Mouse (Mus musculus) liver, embryonic 13.5 days (tissue): ENCODE results near the gene Ipo9. TPM values are rescaled to one million over a fixed set of nuclear protein-coding genes. Genes with fewer than 3 reads are reported as not detected.
"Not testable (repeated sequence)": the region's sequence is repeated elsewhere in the genome, so short reads cannot be mapped to it uniquely, and the experiment has no call there.

Experiments used
- ATAC-seq: fragments of 200-750 bp; cut with Nextera tagmentation; 2 replicates; pipeline ENCODE4 v1.8.0; 2017; ENCODE audit warnings: low read depth, mild to moderate bottlenecking, moderate number of reproducible peaks, moderate library complexity
- DNase-seq: peaks from one replicate; pipeline ENCODE4 v3.0.0; 2022
- H3K27ac ChIP-seq: fragments of 300-500 bp; sonication (generic); 2 replicates; pipeline ENCODE4 v1.5.1; 2015; ENCODE audit warnings: moderate library complexity, mild to moderate bottlenecking, inconsistent platforms
- H3K27me3 ChIP-seq: fragments of 300-500 bp; sonication (generic); 2 replicates; pipeline ENCODE4 v1.6.1; 2015; ENCODE audit warnings: mild to moderate bottlenecking, inconsistent platforms
- H3K36me3 ChIP-seq: fragments of 300-500 bp; sonication (generic); 2 replicates; pipeline ENCODE4 v1.6.1; 2015; ENCODE audit warnings: mild to moderate bottlenecking, inconsistent platforms
- H3K4me1 ChIP-seq: fragments of 300-500 bp; sonication (generic); replicated peaks from 2 replicates; pipeline ENCODE4 v1.6.1; 2015; ENCODE audit warnings: inconsistent platforms
- H3K4me2 ChIP-seq: fragments of 300-500 bp; sonication (generic); 2 replicates; pipeline ENCODE4 v1.6.1; 2015; ENCODE audit warnings: inconsistent platforms, mild to moderate bottlenecking, moderate library complexity
- H3K4me3 ChIP-seq: fragments of 300-500 bp; sonication (generic); replicated peaks from 2 replicates; pipeline ENCODE4 v1.5.1; 2015; ENCODE audit warnings: mild to moderate bottlenecking, inconsistent platforms
- H3K9ac ChIP-seq: fragments of 300-500 bp; sonication (generic); 2 replicates; pipeline ENCODE4 v1.6.1; 2015; ENCODE audit warnings: mild to moderate bottlenecking, inconsistent platforms
- H3K9me3 ChIP-seq: fragments of 300-500 bp; sonication (generic); replicated peaks from 2 replicates; pipeline ENCODE4 v1.6.1; 2016; ENCODE audit warnings: inconsistent platforms
- WGBS: fragments of 180-500 bp; shearing (Covaris S2); methylation state at CpG from one replicate; pipeline ENCODE4 v1.1.7; 2015; ENCODE audit not compliant: insufficient replicate concordance; 5-methylcytosine and 5-hydroxymethylcytosine counted together
- polyA plus RNA-seq: library from polyadenylated mRNA; unstranded; fragments of >200 nt; fragmentation: Nextera tagmentation; extraction: Ambion mirVana; gene quantifications from 2 replicates; pipeline ENCODE4 v1.2.1, GENCODE M21; 2015

Ipo9 gene
- polyA plus RNA-seq, 1 experiment from 2014 or later = 30.9 TPM

- Histone ChIP-seq H3K36me3 (peaks cover 62% of the 10 kb centered on the region), H3K9ac (no peak overlapping the region), H3K27me3 (no peaks in the 10 kb centered on the region), H3K27ac (no peak overlapping the region), H3K4me2 (no peak overlapping the region), H3K4me1 (no peaks in the 10 kb centered on the region), H3K9me3 (no peaks in the 10 kb centered on the region), H3K4me3 (no peak overlapping the region)
- DNase-seq (no peak), ATAC-seq (no peak)
- WGBS = 89% methylated on average over 5 of the region's 5 CpGs
Measured at GRCm38 (mm10) chr1:135384171-135384570, 46.1 kb downstream of the Ipo9 start.

GRCm38 (mm10) chr1:135381560-135381959, 48.7 kb downstream of the Ipo9 start:
- not testable (repeated sequence) for H3K4me3 ChIP-seq, H3K9ac ChIP-seq, H3K27me3 ChIP-seq, H3K4me2 ChIP-seq, ATAC-seq, DNase-seq, H3K27ac ChIP-seq, H3K4me1 ChIP-seq, H3K9me3 ChIP-seq
- H3K36me3 ChIP-seq = peaks cover 36% of the 10 kb centered on the region
- 51% methylated on average over 6 of the region's 6 CpGs for WGBS

DNA sequence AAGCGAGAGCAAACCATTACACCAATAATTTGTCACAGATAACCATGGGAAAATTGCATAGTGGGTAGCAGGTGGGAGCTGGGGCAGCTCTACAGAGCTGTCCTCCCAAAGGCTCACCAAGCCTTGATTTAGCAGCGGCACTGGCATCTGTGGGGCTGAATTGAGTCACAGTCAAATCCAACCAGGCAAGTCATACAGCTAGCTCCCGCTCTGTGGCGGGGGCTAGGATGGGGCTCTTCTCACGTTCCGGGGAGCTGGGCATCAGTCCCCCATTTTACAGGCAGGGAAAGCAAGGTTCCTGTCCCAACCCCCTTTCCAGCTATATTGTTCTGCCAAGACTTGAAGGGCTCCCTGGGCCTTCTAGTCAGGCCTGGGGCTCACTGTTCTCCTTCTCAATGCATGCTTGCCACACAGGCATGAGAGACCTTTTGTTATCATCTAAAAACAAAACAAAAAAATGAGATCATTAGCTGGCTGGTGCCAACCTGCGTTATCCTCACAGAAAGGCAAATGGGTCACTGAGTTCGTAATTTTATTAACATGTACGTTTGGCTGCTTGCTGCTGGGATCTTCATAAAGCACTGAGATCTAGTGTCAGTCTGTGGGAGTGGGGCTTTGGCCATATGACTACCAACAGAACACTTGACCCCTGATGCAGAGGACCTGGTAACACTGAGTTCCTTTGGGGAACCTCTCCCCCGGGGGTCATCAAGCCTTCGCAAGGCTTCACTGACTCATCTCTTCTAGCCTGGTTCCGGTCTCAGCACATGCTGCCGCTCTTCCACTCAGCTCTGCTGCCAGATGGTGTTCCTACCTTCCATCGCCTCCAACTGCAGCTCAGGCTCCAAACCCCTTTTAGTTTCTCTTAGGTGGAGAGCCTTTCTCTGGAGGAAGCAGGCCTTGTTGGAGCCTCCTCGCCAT, 50.0 kb downstream of the Ipo9 start:
- WGBS = 73% methylated on average over 15 of the region's 15 CpGs
- H3K4me3 ChIP-seq = no peak overlapping the region
- no peak overlapping the region for H3K27ac ChIP-seq
- ATAC-seq (no peak), DNase-seq (no peak)
- H3K36me3 ChIP-seq = peaks cover 23% of the 10 kb centered on the region
- no peak overlapping the region for H3K4me2 ChIP-seq
- no peaks in the 10 kb centered on the region for H3K4me1 ChIP-seq
- H3K9me3 ChIP-seq = no peaks in the 10 kb centered on the region
- H3K27me3 ChIP-seq = peaks cover 16% of the 10 kb centered on the region
- H3K9ac ChIP-seq = no peak overlapping the region

DNA sequence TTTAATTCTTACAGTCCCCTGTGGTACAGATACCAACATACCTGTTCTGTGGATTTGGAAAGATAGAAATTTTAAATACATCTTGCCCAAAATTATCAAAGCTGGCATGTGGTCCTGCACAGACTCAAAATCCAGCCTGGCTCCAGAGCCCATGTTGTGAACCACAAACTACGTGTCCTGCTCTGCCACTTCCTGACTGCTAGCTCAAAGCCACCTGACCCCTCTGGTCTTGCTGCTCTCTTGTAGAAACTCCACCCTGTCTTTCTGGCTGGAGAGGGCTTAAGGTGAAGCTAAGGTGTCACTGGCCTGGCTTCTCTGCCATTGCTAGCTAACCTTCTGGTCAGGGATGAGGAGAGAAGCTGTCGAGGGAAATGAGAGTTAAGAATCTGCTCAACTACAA, 51.3 kb downstream of the Ipo9 start:
- no peak for DNase-seq
- H3K36me3 ChIP-seq = peaks cover 12% of the 10 kb centered on the region
- H3K27ac ChIP-seq = no peak overlapping the region
- peaks cover 28% of the 10 kb centered on the region for H3K27me3 ChIP-seq
- 34% methylated on average over 2 of the region's 2 CpGs for WGBS
- no peak overlapping the region for H3K4me3 ChIP-seq
- ATAC-seq = no peak
- H3K4me1 ChIP-seq = peaks cover 13% of the 10 kb centered on the region
- no peak overlapping the region for H3K9ac ChIP-seq
- no peaks in the 10 kb centered on the region for H3K9me3 ChIP-seq
- H3K4me2 ChIP-seq = no peak overlapping the region

GRCm38 (mm10) chr1:135378576-135378975, 51.7 kb downstream of the Ipo9 start:
- peaks cover 13% of the 10 kb centered on the region for H3K4me1 ChIP-seq
- no peak overlapping the region for H3K9ac ChIP-seq
- no peak overlapping the region for H3K27ac ChIP-seq
- DNase-seq (no peak), ATAC-seq (no peak)
- H3K4me3 ChIP-seq = no peak overlapping the region
- 55% methylated on average over 9 of the region's 9 CpGs for WGBS
- H3K4me2 ChIP-seq = no peak overlapping the region
- H3K36me3 ChIP-seq = peaks cover 7% of the 10 kb centered on the region
- peaks cover 32% of the 10 kb centered on the region for H3K27me3 ChIP-seq
- H3K9me3 ChIP-seq = no peaks in the 10 kb centered on the region

DNA sequence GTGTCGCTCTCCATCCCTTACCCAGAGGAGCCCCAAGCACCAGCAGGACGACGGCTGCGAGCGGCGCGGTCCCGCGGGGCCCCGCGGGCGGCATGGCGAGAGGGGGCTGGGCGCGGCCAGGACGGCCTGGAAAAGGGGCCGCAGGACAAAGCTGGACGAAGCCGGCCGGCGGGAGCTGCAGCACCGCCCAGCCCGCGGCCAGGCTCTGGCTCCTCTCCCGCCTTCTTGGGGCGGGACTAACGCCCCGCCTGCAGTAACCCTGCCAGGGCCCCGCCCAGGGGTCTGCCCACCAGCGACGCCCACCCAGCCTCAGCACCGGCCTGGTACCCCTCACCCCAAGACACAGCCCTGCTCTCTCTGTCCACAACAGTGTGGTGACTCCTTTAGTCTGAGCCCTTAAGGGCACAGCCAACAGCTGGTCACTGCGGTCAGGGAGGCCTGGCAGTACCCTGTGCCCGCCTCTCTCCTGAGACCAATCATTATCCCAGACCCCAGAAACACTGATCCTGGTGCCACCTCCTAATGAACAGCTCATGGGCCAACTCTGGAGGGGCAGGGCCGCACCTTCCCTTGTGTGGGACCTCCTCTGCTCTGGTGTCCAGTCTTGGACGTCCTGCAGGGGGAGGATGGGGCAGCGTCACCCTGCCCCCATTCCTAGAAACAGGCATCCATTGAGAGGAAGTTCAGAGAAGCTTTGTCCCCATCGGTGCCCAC, 55.3 kb downstream of the Ipo9 start, which contains the start of gene Shisa4:
Shisa4 (minus strand) TSS at position 370 of the 714 bp plus-strand sequence.
- peak; percentile 63 for ATAC-seq
- 6% methylated on average over 33 of the region's 38 CpGs for WGBS
- peak within 1 kb of the TSS; percentile 54 for H3K9ac ChIP-seq

DNA sequence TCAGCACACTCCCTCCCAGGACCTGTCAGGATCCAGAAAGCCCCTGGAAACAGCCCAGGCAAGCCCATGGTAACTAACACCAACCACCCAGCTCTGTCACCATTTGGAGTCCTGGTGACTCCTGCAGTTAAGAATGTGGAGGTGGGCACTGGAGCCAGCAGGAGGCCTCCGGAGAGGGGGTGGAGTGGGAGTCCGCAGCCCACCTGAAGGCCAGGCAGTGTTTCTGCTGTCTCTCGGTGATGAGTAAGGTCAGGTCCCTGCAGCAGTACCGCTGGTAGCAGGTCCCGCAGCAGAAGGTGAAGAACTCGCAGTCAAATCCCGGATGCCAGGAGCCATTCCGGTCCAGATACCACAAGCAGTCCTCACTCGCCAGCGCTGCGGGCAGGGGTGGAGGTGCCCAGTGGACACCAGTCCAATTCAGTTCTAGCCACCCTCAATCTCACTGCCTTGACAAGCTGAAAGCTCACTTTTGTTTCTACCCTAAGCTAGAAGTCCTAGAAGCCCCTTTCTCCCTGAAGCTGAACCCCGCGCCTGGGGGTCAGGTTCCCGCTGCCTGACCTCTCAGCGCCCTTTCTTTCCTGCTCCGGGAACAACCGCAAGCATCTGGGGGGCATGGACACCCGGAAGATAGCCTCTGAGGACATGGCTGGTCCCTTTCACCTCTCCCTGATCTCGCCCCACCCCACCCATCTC, 56.0 kb downstream of the Ipo9 start:
- peaks cover 13% of the 10 kb centered on the region for H3K4me1 ChIP-seq
- no peak for DNase-seq

More for the DNA sequence above, 55.3 kb downstream of the Ipo9 start, which contains the start of gene Shisa4:
- peak; percentile 4 for DNase-seq
- peaks cover 40% of the 10 kb centered on the region for H3K27me3 ChIP-seq
- no peaks in the 10 kb centered on the region for H3K9me3 ChIP-seq
- H3K4me3 ChIP-seq = peak within 1 kb of the TSS; percentile 55
- no peak within 1 kb of the TSS for H3K27ac ChIP-seq
- H3K4me2 ChIP-seq = peak within 1 kb of the TSS; percentile 74
- no peaks in the 10 kb centered on the region for H3K36me3 ChIP-seq
- H3K4me1 ChIP-seq = peaks cover 13% of the 10 kb centered on the region

GRCm38 (mm10) chr1:135373171-135373677, 57.1 kb downstream of the Ipo9 start:
- no peak overlapping the region for H3K4me3 ChIP-seq
- H3K9me3 ChIP-seq = no peaks in the 10 kb centered on the region
- no peak overlapping the region for H3K27ac ChIP-seq
- H3K36me3 ChIP-seq = no peaks in the 10 kb centered on the region
- no peak overlapping the region for H3K9ac ChIP-seq
- peaks cover 20% of the 10 kb centered on the region for H3K4me1 ChIP-seq
- no peak for DNase-seq
- 53% methylated on average over 4 of the region's 4 CpGs for WGBS
- peaks cover 53% of the 10 kb centered on the region for H3K27me3 ChIP-seq
- ATAC-seq = no peak
- H3K4me2 ChIP-seq = no peak overlapping the region

More for the DNA sequence above, 56.0 kb downstream of the Ipo9 start:
- peaks cover 45% of the 10 kb centered on the region for H3K27me3 ChIP-seq
- H3K9me3 ChIP-seq = no peaks in the 10 kb centered on the region
- H3K9ac ChIP-seq = peak overlapping the region; percentile 54
- 6% methylated on average over 19 of the region's 19 CpGs for whole genome bisulfite sequencing
- H3K4me2 ChIP-seq = peak overlapping the region; percentile 74
- peak overlapping the region; percentile 55 for H3K4me3 ChIP-seq
- ATAC-seq = no peak
- H3K27ac ChIP-seq = no peak overlapping the region
- no peaks in the 10 kb centered on the region for H3K36me3 ChIP-seq

GRCm38 (mm10) chr1:135369415-135369814, 60.9 kb downstream of the Ipo9 start:
- 56% methylated on average over 5 of the region's 5 CpGs for WGBS
- Histone ChIP-seq H3K36me3 (no peaks in the 10 kb centered on the region), H3K4me3 (no peak overlapping the region), H3K27ac (no peak overlapping the region), H3K9me3 (no peaks in the 10 kb centered on the region), H3K4me1 (peaks cover 11% of the 10 kb centered on the region), H3K9ac (no peak overlapping the region), H3K4me2 (no peak overlapping the region), H3K27me3 (peaks cover 36% of the 10 kb centered on the region)
- DNase-seq (no peak), ATAC-seq (no peak)

DNA sequence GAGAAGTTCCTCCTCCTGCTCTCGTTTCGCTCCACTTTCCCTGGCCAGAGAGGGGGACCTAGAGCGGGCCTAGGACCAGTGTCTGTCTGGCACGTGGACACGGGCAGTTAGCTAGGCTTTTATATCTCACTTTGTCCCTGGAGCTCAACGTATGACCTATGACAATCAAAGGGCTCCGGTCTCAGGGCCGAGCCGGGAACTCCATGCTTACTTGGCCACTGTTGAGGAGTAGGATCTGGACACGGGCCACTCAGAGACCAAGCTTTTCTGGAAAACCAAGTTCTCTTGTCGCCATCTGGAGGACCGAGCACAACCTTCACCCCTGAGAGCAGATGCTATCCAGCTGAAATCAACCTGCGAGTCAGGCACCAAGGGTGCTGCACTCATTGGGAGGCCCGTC, 61.3 kb downstream of the Ipo9 start:
- no peak overlapping the region; the same call in 1 of the 2 replicates for H3K9ac ChIP-seq

More for the DNA sequence above, 61.3 kb downstream of the Ipo9 start:
- Histone ChIP-seq H3K9me3 (no peaks in the 10 kb centered on the region), H3K27me3 (peaks cover 32% of the 10 kb centered on the region), H3K36me3 (no peaks in the 10 kb centered on the region), H3K4me1 (peaks cover 7% of the 10 kb centered on the region; the same call in 1 of the 2 replicates), H3K4me2 (peak overlapping the region; percentile 67), H3K4me3 (peak overlapping the region; percentile 43; the same call in 1 of the 2 replicates), H3K27ac (no peak overlapping the region)
- WGBS = 19% methylated on average over 14 of the region's 14 CpGs
- DNase-seq (no peak), ATAC-seq (no peak)
